Mouse (Mus musculus) spleen, postnatal 4 days (tissue): Measurements from ENCODE around the gene Map2k6.
"Not testable (repeated sequence)": the region's sequence is repeated elsewhere in the genome, so short reads cannot be mapped to it uniquely, and the experiment has no call there.

ENCODE experiments used
- DNase-seq, 2 experiments: peaks; one replicate each; pipeline ENCODE4 v3.0.0; 2022; ENCODE audit warnings: low spot score in 2 of 2

The Map2k6 gene

GRCm38 (mm10) chr11:110398553-110399239 is at the start of gene Map2k6:
Gene Map2k6 (plus strand): TSS chr11:110399122.
- peak; percentile 62 to 82 for DNase-seq

GRCm38 (mm10) chr11:110354261-110354660 is 44.7 kb upstream of the Map2k6 start:
- DNase-seq, result no peak

GRCm38 (mm10) chr11:110355131-110355530 is 43.8 kb upstream of the Map2k6 start:
- DNase-seq, result not testable (repeated sequence)

- DNase-seq, result no peak
Observed at GRCm38 (mm10) chr11:110357756-110358551, 41.0 kb upstream of the Map2k6 start.

GRCm38 (mm10) chr11:110365016-110365415 is 33.9 kb upstream of the Map2k6 start:
- peak; percentile 70 to 82 for DNase-seq

- DNase-seq, result no peak
Observed at GRCm38 (mm10) chr11:110366902-110367301, 32.0 kb upstream of the Map2k6 start.

- DNase-seq, result no peak
Observed at GRCm38 (mm10) chr11:110367638-110368037, 31.3 kb upstream of the Map2k6 start.

- no peak for DNase-seq
Observed at GRCm38 (mm10) chr11:110369312-110370019, 29.5 kb upstream of the Map2k6 start.

GRCm38 (mm10) chr11:110371827-110372226 is 27.1 kb upstream of the Map2k6 start:
- DNase-seq, result no peak

GRCm38 (mm10) chr11:110372266-110372954 is 26.5 kb upstream of the Map2k6 start:
- no peak for DNase-seq

- no peak for DNase-seq
Observed at GRCm38 (mm10) chr11:110374036-110374435, 24.9 kb upstream of the Map2k6 start.

- DNase-seq, result no peak
Observed at GRCm38 (mm10) chr11:110379661-110380309, 19.1 kb upstream of the Map2k6 start.

GRCm38 (mm10) chr11:110380310-110380668 is 18.6 kb upstream of the Map2k6 start:
- DNase-seq, result no peak

GRCm38 (mm10) chr11:110385487-110385886 is 13.4 kb upstream of the Map2k6 start:
- no peak for DNase-seq

- DNase-seq, result no peak
Observed at GRCm38 (mm10) chr11:110392763-110393162, 6.2 kb upstream of the Map2k6 start.

GRCm38 (mm10) chr11:110394788-110395452 is 4.0 kb upstream of the Map2k6 start:
- DNase-seq, result no peak

- DNase-seq, result no peak
Observed at GRCm38 (mm10) chr11:110396085-110396484, 2.8 kb upstream of the Map2k6 start.

- DNase-seq, result no peak
Observed at GRCm38 (mm10) chr11:110399240-110400150, 573 bp downstream of the Map2k6 start.

GRCm38 (mm10) chr11:110400283-110400682 is 1.4 kb downstream of the Map2k6 start:
- DNase-seq, result no peak

- no peak for DNase-seq
Observed at GRCm38 (mm10) chr11:110402671-110403070, 3.7 kb downstream of the Map2k6 start.
